Mouse (Mus musculus) kidney, embryonic 15.5 days (tissue): ENCODE results near the gene Fbxw4. TPM values are rescaled to one million over a fixed set of nuclear protein-coding genes. Genes with fewer than 3 reads are reported as not detected.
A peak's percentile ranks its signal among the peaks of the same experiment; 100 is the strongest.

ENCODE experiments used
- ATAC-seq: fragments of 200-750 bp; cut with Nextera tagmentation; replicated peaks from 2 replicates; pipeline ENCODE4 v1.8.0; 2017; ENCODE audit warnings: moderate TSS enrichment; ENCODE audit not compliant: low FRiP score
- H3K27ac ChIP-seq: fragments of 300-500 bp; sonication (generic); 2 replicates; pipeline ENCODE4 v1.5.1; 2015; ENCODE audit warnings: mild to moderate bottlenecking, inconsistent platforms
- H3K27me3 ChIP-seq: fragments of 300-500 bp; sonication (generic); 2 replicates; pipeline ENCODE4 v1.6.1; 2015; ENCODE audit warnings: inconsistent platforms
- H3K36me3 ChIP-seq: fragments of 300-500 bp; sonication (generic); 2 replicates; pipeline ENCODE4 v1.6.1; 2015; ENCODE audit warnings: inconsistent platforms
- H3K4me1 ChIP-seq: fragments of 300-500 bp; sonication (generic); 2 replicates; pipeline ENCODE4 v1.6.1; 2015; ENCODE audit warnings: inconsistent platforms
- H3K4me2 ChIP-seq: fragments of 300-500 bp; sonication (generic); 2 replicates; pipeline ENCODE4 v1.6.1; 2015; ENCODE audit warnings: moderate library complexity, mild to moderate bottlenecking, inconsistent platforms
- H3K4me3 ChIP-seq: fragments of 300-500 bp; sonication (generic); replicated peaks from 2 replicates; pipeline ENCODE4 v1.5.1; 2015; ENCODE audit warnings: mild to moderate bottlenecking, inconsistent platforms
- H3K9ac ChIP-seq: fragments of 300-500 bp; sonication (generic); 2 replicates; pipeline ENCODE4 v1.6.1; 2015; ENCODE audit warnings: mild to moderate bottlenecking, inconsistent platforms
- H3K9me3 ChIP-seq: fragments of 300-500 bp; sonication (generic); replicated peaks from 2 replicates; pipeline ENCODE4 v1.6.1; 2016; ENCODE audit warnings: inconsistent platforms
- WGBS: fragments of 180-500 bp; shearing (Covaris S2); methylation state at CpG from one replicate; pipeline ENCODE4 v1.1.7; 2015; ENCODE audit warnings: mixed read lengths; 5-methylcytosine and 5-hydroxymethylcytosine counted together
- polyA plus RNA-seq: library from polyadenylated mRNA; unstranded; fragments of >200 nt; fragmentation: Nextera tagmentation; extraction: Ambion mirVana; gene quantifications from 2 replicates; pipeline ENCODE4 v1.2.1, GENCODE M21; 2015

Fbxw4 gene
- polyA plus RNA-seq, 1 experiment from 2014 or later, result 6.3 TPM

- Histone ChIP-seq H3K4me2 (peak overlapping the region; percentile 58), H3K27me3 (peaks cover 32% of the 10 kb centered on the region), H3K9me3 (no peaks in the 10 kb centered on the region), H3K9ac (peak overlapping the region; percentile 33; the same call in 1 of the 2 replicates), H3K27ac (no peak overlapping the region), H3K36me3 (no peaks in the 10 kb centered on the region), H3K4me3 (peak overlapping the region; percentile 35), H3K4me1 (peaks cover 15% of the 10 kb centered on the region)
- under 1% methylated on average over 38 of the region's 38 CpGs for WGBS
- ATAC-seq, result no peak
Observed at GRCm38 (mm10) chr19:45675720-45676581, 15.8 kb upstream of the Fbxw4 start.

GRCm38 (mm10) chr19:45675196-45675595 lies 15.1 kb upstream of the Fbxw4 start:
- Histone ChIP-seq H3K4me1 (peaks cover 15% of the 10 kb centered on the region), H3K4me3 (no peak overlapping the region), H3K9ac (no peak overlapping the region), H3K4me2 (peak overlapping the region; percentile 58), H3K36me3 (no peaks in the 10 kb centered on the region), H3K27ac (no peak overlapping the region), H3K9me3 (no peaks in the 10 kb centered on the region), H3K27me3 (peaks cover 32% of the 10 kb centered on the region)
- no peak for ATAC-seq
- WGBS, result 30% methylated on average over 5 of the region's 5 CpGs

- Histone ChIP-seq H3K27me3 (peaks cover 32% of the 10 kb centered on the region), H3K4me1 (peaks cover 15% of the 10 kb centered on the region), H3K9me3 (no peaks in the 10 kb centered on the region), H3K4me3 (no peak overlapping the region), H3K36me3 (no peaks in the 10 kb centered on the region), H3K27ac (no peak overlapping the region), H3K9ac (no peak overlapping the region), H3K4me2 (no peak overlapping the region)
- WGBS, result 88% methylated on average over 9 of the region's 9 CpGs
- ATAC-seq, result no peak
Observed at GRCm38 (mm10) chr19:45672971-45673370, 12.9 kb upstream of the Fbxw4 start.

- Histone ChIP-seq H3K4me3 (no peak overlapping the region), H3K4me2 (no peak overlapping the region), H3K9ac (no peak overlapping the region), H3K27me3 (peaks cover 10% of the 10 kb centered on the region), H3K9me3 (no peaks in the 10 kb centered on the region), H3K36me3 (no peaks in the 10 kb centered on the region), H3K27ac (no peak overlapping the region), H3K4me1 (no peaks in the 10 kb centered on the region)
- 92% methylated on average over 4 of the region's 4 CpGs for WGBS
- no peak for ATAC-seq
Observed at GRCm38 (mm10) chr19:45668986-45669385, 8.9 kb upstream of the Fbxw4 start.

- Histone ChIP-seq H3K27me3 (no peaks in the 10 kb centered on the region), H3K4me3 (no peak overlapping the region), H3K4me1 (peaks cover 12% of the 10 kb centered on the region), H3K27ac (no peak overlapping the region), H3K4me2 (no peak overlapping the region), H3K9ac (no peak overlapping the region), H3K36me3 (no peaks in the 10 kb centered on the region), H3K9me3 (no peaks in the 10 kb centered on the region)
- ATAC-seq, result no peak
- 68% methylated on average over 2 of the region's 2 CpGs for WGBS
Observed at GRCm38 (mm10) chr19:45663851-45664250, 3.7 kb upstream of the Fbxw4 start.

DNA sequence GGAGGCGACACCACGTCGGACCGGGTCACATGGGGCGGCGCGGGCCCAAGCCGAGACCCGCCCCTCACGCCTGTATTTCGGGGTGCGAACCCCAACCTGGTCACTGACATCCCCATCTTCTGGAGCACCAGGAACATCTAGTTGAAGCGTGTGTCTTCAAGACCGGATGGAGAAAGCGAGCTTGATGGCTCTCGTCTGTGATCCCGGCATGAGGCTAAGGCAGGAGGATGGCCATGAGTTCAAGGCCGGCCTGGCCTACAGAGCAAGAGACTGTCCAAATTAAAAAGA lies 335 bp upstream of the Fbxw4 start:
- peak overlapping the region; percentile 93 for H3K4me3 ChIP-seq
- no peaks in the 10 kb centered on the region for H3K36me3 ChIP-seq
- H3K9me3 ChIP-seq, result no peaks in the 10 kb centered on the region
- peaks cover 36% of the 10 kb centered on the region for H3K4me1 ChIP-seq
- no peaks in the 10 kb centered on the region for H3K27me3 ChIP-seq
- peak overlapping the region; percentile 97 for H3K27ac ChIP-seq
- H3K4me2 ChIP-seq, result peak overlapping the region; percentile 72
- peak overlapping the region; percentile 98 for H3K9ac ChIP-seq
- ATAC-seq, result no peak; the same call in 1 of the 2 replicates
- WGBS, result 17% methylated on average over 18 of the region's 18 CpGs

DNA sequence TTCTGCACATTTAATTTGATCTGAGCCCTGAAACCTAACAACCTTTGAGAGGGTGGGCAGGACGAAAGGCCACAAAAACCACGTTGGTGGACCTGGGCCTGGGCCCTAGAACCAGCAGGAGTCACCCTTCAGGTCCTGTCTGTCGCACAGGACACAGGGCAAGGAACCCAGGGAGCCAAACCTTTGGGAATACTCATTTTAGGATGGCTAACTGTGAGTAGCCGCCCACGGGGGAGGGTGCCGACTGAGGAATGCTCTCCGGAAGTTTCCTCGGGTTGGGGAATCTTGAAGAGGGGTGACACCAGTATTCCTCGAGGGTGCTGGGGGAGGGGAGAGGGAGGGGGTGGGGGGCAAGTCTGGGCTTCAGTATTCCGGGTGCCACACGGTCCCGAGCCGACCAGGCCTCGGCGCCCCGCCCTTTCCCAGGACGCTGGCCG lies 793 bp downstream of the Fbxw4 start:
- peaks cover 44% of the 10 kb centered on the region for H3K4me1 ChIP-seq
- H3K9me3 ChIP-seq, result no peaks in the 10 kb centered on the region
- H3K9ac ChIP-seq, result peak overlapping the region; percentile 98
- H3K36me3 ChIP-seq, result no peaks in the 10 kb centered on the region
- peak overlapping the region; percentile 93 for H3K4me3 ChIP-seq
- H3K27me3 ChIP-seq, result no peaks in the 10 kb centered on the region
- peak; percentile 64; the same call in 1 of the 2 replicates for ATAC-seq
- WGBS, result under 1% methylated on average over 17 of the region's 18 CpGs
- H3K4me2 ChIP-seq, result peak overlapping the region; percentile 72
- peak overlapping the region; percentile 97 for H3K27ac ChIP-seq

GRCm38 (mm10) chr19:45658556-45659268 lies 1.4 kb downstream of the Fbxw4 start:
- 59% methylated on average over 10 of the region's 10 CpGs for WGBS
- ATAC-seq, result no peak

GRCm38 (mm10) chr19:45657828-45658227 lies 2.3 kb downstream of the Fbxw4 start:
- H3K9ac ChIP-seq, result no peak overlapping the region
- no peaks in the 10 kb centered on the region for H3K36me3 ChIP-seq
- no peak overlapping the region for H3K4me2 ChIP-seq
- H3K4me3 ChIP-seq, result no peak overlapping the region
- H3K9me3 ChIP-seq, result no peaks in the 10 kb centered on the region
- WGBS, result 96% methylated on average over 1 of the region's 1 CpGs
- no peak overlapping the region for H3K27ac ChIP-seq
- ATAC-seq, result no peak
- H3K27me3 ChIP-seq, result no peaks in the 10 kb centered on the region
- H3K4me1 ChIP-seq, result peaks cover 58% of the 10 kb centered on the region

More at GRCm38 (mm10) chr19:45658556-45659268, 1.4 kb downstream of the Fbxw4 start:
- H3K4me3 ChIP-seq, result peak overlapping the region; percentile 93
- H3K4me1 ChIP-seq, result peaks cover 49% of the 10 kb centered on the region
- H3K4me2 ChIP-seq, result peak overlapping the region; percentile 72
- no peaks in the 10 kb centered on the region for H3K9me3 ChIP-seq
- peak overlapping the region; percentile 98 for H3K9ac ChIP-seq
- H3K27ac ChIP-seq, result peak overlapping the region; percentile 97
- no peaks in the 10 kb centered on the region for H3K36me3 ChIP-seq
- H3K27me3 ChIP-seq, result no peaks in the 10 kb centered on the region

DNA sequence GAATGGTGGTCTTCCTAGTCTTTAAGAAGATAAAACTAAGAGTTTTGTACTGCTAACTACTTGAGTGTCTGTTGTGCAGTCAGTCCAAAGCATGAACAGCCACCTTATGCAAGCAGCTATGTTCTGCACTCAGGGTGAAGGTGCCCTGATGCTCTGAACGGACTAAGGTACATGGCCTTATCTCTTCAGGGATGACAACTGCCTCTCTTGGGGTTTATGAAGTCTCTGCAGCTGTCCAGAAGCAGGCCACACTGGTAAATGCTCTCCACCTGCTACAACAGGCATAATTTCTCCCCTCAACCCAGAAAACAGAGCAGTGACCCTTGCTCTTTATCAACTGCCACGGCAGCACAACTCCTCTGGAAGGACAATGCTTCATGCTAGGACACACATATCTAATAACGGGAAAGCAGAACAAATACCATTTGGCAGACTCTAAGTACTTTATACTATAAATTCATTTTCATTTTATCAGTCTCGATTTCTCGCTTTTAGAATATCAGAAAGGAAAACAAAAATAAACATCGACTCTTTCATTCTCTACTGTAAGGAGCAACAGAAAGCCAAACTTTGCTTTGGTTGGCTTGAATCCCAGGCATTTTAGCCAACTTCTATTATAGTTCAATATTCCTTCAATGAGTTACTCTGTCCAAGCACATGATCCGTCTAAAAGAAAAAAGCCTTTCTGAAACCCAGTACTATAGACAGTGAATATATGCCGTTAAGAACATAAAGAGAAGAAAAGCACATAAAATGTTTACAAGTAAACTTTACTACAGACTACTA lies 3.1 kb downstream of the Fbxw4 start:
- Histone ChIP-seq H3K36me3 (no peaks in the 10 kb centered on the region), H3K9ac (no peak overlapping the region), H3K27ac (peak overlapping the region; percentile 18; the same call in 1 of the 2 replicates), H3K9me3 (no peaks in the 10 kb centered on the region), H3K27me3 (no peaks in the 10 kb centered on the region), H3K4me2 (no peak overlapping the region), H3K4me1 (peaks cover 66% of the 10 kb centered on the region), H3K4me3 (no peak overlapping the region)
- WGBS, result 43% methylated on average over 8 of the region's 8 CpGs
- ATAC-seq, result no peak

DNA sequence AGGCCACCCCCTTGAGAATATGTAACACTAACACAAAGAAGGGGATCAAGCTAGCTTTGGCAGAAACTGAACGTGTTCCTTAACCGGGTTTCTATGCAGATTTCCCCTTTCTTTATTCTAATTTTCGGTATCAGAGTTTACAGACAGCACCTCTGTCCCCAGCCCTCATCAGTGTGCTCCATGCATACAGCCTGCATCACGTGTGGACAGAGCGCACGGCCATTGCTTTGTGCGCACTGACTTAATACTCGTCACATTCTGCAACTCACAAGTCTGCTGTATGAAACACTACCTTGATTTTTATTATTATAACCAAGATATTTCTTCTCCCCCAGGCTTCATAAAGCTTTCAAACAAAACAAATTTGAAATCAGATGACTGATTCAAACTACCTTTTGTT lies 4.2 kb downstream of the Fbxw4 start:
- Histone ChIP-seq H3K27me3 (no peaks in the 10 kb centered on the region), H3K4me2 (no peak overlapping the region), H3K4me3 (no peak overlapping the region), H3K27ac (no peak overlapping the region), H3K9me3 (no peaks in the 10 kb centered on the region), H3K4me1 (peaks cover 73% of the 10 kb centered on the region), H3K36me3 (no peaks in the 10 kb centered on the region), H3K9ac (no peak overlapping the region)
- 71% methylated on average over 8 of the region's 8 CpGs for WGBS
- ATAC-seq, result no peak

DNA sequence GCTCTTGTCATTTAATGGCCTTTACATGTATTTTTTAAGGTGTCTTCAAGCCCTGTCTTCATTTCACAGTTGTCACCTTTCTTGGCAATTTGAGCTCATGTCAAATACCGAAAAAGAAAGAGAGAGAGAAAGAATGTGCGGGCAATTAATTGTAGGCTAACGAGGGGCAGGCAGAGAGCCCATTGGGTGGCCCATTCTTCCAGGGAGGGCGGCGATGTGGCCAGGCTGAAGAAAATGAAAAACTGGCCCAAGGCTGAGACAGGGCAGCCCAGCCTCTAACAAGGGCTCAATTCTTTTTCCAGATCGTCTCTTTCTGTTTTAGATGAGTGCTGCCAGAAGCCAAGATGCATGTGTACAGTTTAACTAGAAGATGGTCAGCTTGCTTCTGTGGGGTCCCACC lies 6.1 kb downstream of the Fbxw4 start:
- Histone ChIP-seq H3K36me3 (no peaks in the 10 kb centered on the region), H3K27ac (no peak overlapping the region), H3K4me3 (no peak overlapping the region), H3K4me2 (no peak overlapping the region), H3K9ac (no peak overlapping the region), H3K4me1 (peaks cover 64% of the 10 kb centered on the region), H3K27me3 (no peaks in the 10 kb centered on the region), H3K9me3 (no peaks in the 10 kb centered on the region)
- WGBS, result 53% methylated on average over 6 of the region's 6 CpGs
- no peak for ATAC-seq
